Mouse (Mus musculus) urinary bladder, postnatal 10 days (tissue): Measurements from ENCODE around the gene Zbtb16.

Experiments
- DNase-seq: peaks from one replicate; pipeline ENCODE4 v3.0.0; 2022; ENCODE audit warnings: low spot score

Zbtb16 gene

GRCm38 (mm10) chr9:48671841-48672240, 164.2 kb downstream of the Zbtb16 start:
- DNase-seq: no peak

- no peak for DNase-seq
Measured at GRCm38 (mm10) chr9:48670156-48670555, 165.9 kb downstream of the Zbtb16 start.

- DNase-seq: no peak
Measured at GRCm38 (mm10) chr9:48669672-48670071, 166.3 kb downstream of the Zbtb16 start.

- no peak for DNase-seq
Measured at GRCm38 (mm10) chr9:48666702-48667101, 169.3 kb downstream of the Zbtb16 start.

- DNase-seq: no peak
Measured at GRCm38 (mm10) chr9:48663052-48663433, 173.0 kb downstream of the Zbtb16 start.

GRCm38 (mm10) chr9:48662361-48663051, 173.5 kb downstream of the Zbtb16 start:
- no peak for DNase-seq

GRCm38 (mm10) chr9:48661225-48662023, 174.6 kb downstream of the Zbtb16 start:
- no peak for DNase-seq

- no peak for DNase-seq
Measured at GRCm38 (mm10) chr9:48655525-48656169, 180.4 kb downstream of the Zbtb16 start.

GRCm38 (mm10) chr9:48654730-48655129, 181.3 kb downstream of the Zbtb16 start:
- DNase-seq: no peak

GRCm38 (mm10) chr9:48653399-48654070, 182.5 kb downstream of the Zbtb16 start:
- no peak for DNase-seq

GRCm38 (mm10) chr9:48652026-48652425, 184.0 kb downstream of the Zbtb16 start:
- DNase-seq: no peak

- DNase-seq: no peak
Measured at GRCm38 (mm10) chr9:48650846-48651245, 185.2 kb downstream of the Zbtb16 start.

GRCm38 (mm10) chr9:48649851-48650685, 186.0 kb downstream of the Zbtb16 start:
- no peak for DNase-seq

- DNase-seq: no peak
Measured at GRCm38 (mm10) chr9:48649098-48649766, 186.8 kb downstream of the Zbtb16 start.

- no peak for DNase-seq
Measured at GRCm38 (mm10) chr9:48648285-48649097, 187.5 kb downstream of the Zbtb16 start.

- DNase-seq: no peak
Measured at GRCm38 (mm10) chr9:48647648-48648284, 188.3 kb downstream of the Zbtb16 start.

GRCm38 (mm10) chr9:48646781-48647647, 189.0 kb downstream of the Zbtb16 start:
- DNase-seq: no peak

- no peak for DNase-seq
Measured at GRCm38 (mm10) chr9:48646251-48646650, 189.8 kb downstream of the Zbtb16 start.
